Mouse (Mus musculus) urinary bladder, postnatal 25 days (tissue): ENCODE data around the gene Ttc23.

Source experiments
- DNase-seq: peaks from one replicate; pipeline ENCODE4 v3.0.0; 2022; ENCODE audit warnings: low spot score

The Ttc23 gene

DNA sequence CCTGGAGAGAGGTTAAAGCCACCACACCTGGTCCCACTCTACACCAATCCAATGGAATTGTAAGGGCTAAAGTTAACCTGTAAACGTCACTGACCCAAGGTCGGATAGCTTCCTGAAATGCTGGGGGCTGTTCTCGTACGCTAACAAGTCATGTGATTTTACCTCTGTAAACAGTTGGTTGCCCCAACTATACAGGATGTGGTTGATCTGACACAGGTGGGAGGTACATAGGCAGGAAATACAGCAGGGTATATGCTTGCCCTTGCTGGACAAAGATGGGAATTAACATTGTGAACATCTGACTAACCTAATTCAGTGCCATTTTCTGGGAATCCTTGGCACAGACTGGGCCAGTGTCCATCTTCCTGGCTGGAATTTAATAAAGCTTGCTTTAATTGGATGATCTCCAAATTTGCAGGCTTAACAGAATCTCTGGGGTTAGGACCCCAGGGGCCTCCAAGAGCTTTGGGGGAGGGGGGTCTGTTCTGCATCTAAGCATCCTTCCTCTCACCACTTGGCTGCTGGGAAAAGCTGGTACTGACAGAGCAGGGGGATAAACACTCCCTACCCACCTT is 100.6 kb downstream of the Ttc23 start:
- no peak for DNase-seq

DNA sequence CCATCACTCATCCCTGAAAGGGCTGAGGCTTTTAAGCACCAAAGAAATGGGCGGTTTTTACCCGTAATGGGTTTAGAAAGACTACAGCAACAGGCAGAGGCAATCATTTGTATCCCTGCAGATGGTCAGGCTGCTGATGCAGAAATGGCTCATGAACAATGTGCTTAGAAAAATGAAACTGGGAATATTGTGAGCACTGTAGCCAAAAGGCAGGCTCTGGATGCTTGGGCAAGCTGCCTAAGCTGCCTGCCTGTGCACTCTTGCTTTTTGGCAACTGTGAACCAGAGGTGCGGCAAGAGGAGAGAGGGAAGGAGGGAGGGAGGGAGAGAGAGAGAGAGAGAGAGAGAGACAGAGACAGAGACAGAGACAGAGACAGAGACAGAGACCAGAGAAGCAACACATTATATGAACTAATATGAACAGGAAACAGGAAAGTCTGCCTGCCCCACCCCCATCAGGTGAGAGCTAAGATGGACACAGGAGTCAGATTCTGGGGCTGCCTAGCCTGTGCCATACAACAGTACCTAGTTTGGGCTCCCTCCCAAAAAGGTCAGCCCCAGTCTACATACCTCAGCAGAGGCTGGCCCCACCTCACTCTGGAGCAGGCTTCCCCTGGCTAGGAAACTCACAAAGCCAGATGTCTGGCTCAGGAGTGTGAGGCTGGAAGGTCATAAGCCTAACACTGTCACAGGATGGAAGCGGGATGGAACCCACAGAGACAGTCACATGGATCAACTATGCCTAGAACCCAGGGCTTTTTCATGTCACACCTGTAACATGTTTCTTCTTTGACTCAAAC is 102.4 kb downstream of the Ttc23 start:
- no peak for DNase-seq

DNA sequence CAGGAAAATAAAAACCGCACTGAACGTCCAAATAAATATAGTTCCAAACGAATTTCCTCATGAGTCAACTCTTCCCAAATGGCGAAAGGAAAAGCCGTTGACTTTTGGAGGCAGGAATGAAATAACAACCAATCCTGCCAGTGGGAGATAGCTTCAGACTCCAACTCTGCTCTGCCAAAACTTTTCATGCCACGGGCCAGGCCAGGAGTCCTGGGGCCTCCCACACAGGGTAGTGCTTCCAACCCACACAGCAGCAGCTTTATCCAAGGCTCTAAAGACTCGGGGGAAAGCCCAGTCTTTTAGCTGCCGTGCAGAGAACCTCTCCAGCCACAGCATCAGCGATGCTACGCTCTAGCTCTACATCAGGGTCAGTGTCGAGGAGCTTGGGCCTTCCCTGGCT is 107.4 kb downstream of the Ttc23 start:
- peak; percentile 17 for DNase-seq

DNA sequence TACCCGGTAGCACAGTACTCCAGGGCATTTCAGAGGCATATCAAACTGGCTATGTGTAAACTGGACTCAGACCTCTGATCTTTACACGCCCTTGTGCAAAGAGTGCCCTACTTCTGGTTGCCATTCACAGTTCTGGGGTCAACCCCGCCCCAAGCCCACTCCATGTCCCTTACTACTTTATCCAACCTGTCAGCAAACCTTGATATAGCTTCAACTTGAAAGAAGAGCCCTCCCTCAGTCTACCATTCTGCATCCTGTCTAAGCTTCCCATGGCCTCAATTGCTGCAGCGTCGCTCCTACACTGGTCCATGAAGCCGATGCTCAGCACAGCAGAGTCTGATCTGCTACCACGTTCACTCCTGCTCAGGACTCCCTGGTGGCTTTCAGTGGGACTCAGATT is 108.2 kb downstream of the Ttc23 start:
- no peak for DNase-seq

DNA sequence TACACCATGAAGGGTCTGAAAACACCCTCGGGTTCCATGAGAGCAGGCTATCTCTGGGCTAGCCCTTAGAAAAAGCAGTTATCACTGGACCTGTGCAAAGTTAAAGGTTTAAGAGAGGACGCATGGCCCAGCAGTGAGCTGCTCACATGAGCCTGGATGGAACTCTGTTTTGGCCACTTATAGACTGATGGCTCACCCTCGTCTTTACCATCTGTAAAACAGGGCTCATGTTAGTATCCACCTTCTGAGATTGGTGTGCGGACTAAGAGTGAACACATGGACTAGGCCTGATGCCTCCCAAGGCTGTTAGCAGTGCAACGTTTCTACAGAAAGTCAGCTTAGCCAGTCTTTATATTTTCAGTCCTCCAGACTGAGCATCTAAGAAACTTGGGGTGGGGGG is 109.4 kb downstream of the Ttc23 start:
- DNase-seq: no peak

DNA sequence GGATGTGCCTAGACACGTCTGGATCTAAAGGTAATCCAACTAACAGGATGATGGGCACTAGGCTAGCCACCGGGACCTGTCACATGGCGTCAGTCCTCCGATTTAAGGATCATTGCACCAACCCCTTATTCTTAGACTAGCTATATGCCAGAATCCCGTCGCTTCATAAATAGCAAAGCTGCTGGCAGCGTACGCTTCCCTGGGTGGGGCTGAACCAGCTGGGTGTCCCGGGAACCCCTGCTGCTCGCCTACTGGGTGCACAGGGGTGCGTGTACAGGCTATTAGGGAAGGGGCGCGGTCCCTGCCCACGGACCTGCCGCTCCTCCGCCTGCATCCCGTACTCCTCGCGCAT is 111.3 kb downstream of the Ttc23 start:
- no peak for DNase-seq

DNA sequence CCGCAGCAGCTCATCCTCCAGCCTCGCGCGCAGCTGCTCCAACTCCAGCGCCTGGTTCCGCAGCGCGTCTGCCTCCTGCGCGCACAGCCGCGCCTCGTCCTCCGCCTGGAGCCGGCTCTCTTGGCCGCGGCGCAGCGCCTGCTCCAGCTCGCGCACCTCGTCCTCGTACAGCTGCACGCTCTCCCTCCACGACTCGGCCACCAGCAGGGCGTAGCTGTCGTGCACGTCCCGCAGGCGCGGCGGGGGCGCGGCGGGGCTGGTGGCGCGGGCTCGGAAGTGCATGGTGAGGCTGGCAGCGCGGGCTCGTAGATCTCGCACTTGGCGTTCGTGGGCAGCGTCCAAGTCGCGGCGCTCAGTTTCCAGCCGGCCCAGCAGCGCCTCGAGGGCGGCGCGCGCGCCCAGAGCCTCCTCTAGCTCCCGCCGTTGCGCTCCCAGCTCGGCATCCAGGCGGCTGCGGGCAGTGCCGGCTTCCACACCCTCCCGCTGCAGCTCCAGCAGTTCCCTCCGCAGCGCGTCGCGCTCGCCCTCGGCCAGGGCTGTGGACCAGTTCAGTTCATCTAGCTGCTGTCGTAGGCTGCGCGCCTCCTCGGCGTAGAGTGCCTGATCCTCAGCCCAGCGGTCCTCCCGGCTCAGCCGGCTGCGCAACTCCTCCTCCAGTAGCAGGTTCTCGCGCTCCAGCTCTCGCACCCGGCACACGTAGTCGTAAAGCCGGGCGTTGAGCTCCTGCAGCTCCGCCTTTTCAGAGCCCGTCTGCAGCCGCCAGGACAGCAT is 111.8 kb downstream of the Ttc23 start:
- DNase-seq: no peak

DNA sequence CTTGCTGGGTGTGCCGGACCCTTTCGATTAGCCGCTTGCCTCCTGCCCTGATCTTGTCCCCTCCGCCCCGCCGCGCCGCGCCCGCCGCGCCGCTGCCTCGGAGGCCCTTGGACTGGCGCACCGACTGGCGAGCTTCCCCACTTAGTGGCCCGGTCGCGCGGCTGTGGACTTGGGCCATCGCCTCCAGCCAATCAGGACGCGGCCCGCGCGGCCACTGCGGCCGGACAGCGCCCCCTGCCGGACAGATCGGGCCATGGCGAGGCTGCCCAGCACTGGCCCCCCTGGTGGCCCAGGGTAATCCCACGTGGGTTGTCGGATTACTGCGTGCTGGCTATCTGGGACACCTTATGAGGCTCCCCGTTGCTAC is 112.4 kb downstream of the Ttc23 start, which contains the start of gene Synm:
Gene Synm, minus strand, starts transcription at position 114 of the 367 bp plus-strand sequence.
- DNase-seq: peak; percentile 98

DNA sequence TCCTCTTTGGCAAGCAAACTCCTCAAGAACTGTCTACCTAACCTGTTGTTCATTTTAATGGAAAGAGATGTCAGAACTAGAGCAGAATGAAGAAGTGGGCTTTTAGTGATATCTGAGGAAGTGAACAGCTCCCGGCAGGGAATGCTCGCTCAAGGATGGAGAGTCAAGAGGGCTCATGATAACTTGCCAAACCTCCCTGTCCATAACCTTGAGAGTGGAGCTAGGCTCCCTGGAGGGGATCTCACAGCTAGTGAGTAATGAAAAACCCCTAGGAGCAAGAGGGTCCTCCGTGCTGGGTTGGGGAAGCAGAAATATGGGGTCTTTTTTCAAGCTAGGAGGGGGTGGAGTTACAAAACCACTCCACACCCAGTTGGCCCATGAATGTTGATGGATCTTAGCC is 116.4 kb downstream of the Ttc23 start:
- no peak for DNase-seq

DNA sequence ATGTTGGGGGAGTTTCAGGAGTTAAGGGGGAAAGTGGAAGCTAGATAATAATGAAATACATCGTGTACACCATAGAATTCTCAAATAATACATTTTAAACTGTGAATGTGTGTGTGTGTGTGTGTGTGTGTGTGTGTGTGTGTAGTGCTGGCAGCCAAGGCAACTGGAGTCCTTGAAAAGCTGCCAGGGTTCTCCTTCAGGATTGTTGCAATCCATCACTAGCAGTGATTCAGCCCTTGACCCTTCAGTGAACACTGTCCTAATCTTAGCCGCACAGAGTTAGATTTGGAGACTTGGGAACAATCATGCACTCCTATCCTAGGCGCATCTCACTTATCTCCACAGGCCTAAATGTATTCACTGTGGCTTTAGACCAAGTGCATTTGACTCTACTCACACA is 120.9 kb downstream of the Ttc23 start:
- no peak for DNase-seq

DNA sequence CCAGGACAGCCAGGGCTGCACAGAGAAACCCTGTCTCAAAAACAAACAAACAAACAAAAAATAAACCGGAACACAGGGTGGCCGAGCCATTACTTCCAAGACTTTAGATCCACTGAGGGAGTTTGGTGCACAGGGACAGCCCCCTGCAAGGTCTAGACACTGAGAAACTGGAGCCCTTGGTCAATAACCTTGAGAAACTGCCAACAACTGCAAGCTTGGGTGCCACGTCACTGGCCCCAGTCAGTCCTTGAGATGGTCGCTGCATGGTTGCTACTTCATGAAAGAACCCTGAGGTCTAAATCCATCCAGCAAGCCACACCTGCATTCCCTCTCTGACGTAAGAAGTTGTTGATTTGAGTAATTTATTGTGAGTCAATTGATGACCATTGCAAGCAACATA is 122.3 kb downstream of the Ttc23 start:
- DNase-seq: no peak

DNA sequence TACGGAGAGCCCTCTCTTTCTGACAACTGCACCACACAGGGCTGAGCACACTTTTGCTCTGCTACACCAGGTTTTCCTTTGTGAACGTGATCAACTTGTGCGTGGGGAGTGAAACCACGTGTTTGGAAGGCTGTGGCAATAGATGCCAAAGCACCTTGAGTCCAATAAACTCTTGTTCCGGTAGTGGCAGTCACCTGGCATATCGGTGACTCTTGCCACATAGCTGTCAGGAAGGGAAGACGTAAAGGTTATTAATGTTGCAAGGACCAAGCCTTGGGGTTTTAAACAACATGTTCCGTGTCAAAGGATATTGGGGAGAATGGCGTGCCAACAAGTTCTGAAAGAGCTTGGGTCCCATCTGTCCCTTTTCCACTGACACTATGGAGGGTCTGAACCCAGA is 125.0 kb downstream of the Ttc23 start:
- DNase-seq: no peak

DNA sequence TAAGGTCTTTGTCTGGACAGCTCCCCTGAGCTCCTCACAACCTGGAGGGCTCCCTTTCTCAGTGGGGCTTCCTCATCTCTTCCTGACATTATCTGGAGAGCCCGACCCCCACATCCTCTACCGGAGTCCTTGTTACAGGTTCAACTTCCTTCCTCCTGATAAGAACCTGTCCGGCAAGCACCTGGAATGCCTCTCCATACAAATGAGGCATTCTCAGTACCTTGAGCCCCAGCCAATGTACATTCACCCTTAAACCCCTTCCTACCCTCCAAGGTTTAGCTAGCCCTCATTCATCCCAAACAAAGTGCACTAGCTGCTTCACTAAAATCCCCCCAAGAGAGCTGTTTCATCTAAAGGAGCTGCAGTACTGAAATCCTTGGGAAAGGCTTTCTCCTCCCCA is 128.4 kb downstream of the Ttc23 start:
- no peak for DNase-seq

DNA sequence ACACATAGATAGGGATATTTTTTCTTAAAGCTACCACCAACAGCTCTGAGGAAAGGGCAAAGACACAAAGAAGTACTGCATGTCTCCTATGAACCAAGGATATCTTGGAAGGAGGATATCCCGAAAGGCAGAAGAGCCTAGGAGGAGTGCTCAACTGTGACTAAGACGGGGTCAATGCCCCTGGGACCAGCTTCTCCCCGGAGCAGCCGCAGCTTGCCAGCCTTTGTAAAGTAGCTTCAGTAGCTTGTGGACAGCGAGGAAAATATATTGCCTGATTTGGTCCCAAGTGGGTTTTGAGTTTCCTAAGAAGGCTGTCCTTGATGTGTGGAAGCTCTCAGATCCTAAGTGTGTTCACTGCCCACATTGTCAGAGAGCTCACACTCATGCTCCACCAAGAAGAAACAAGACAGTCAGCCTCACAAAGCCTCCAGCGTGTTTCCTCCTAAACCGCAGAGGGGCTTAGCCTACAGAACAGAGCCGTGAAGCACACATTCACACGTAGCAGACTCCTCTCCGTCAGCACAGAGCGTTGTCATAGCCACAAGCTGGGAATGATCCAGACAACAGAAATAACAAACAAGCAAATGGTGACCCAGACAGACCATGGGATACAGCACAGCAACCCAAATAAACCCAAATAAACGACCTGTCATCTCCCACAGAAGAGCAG is 129.6 kb downstream of the Ttc23 start:
- no peak for DNase-seq

DNA sequence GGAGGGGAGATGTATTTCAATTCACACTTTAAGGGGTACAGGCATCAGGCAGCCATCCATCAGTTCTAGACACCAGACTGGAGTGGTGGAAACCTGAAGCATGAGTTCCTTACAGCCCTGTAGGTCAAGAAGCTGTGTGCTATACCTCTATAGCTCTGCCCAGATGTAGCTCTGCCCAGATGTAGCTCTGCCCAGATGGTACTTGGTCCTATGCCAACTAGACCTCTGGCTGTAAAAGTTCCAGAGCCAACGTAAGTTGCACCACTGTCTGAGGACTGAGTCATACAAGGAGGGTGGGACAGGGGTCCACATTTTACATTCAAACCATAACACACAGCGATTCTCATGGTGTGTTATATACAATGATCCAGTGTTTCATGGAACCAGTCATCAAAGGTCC is 140.7 kb downstream of the Ttc23 start:
- no peak for DNase-seq

DNA sequence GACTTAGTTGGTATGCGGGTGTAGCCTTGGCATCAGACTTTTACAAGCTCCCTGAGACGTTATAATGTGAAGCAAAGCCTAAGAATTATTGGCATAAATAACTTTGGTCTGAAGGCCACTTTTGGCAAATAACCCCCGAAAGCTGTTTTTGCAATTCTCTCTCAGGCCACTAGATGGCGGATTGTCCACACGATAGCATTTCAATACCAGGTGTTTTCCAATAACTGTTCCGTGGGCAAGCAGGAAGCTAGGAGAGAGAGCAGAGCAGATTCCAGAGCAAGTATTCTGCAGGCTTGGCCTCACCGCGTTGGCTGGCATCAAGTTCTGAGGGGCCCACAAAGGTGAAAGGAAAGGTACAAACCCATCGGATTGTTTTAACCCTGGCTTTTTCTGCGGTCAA is 141.5 kb downstream of the Ttc23 start:
- DNase-seq: peak; percentile 60

DNA sequence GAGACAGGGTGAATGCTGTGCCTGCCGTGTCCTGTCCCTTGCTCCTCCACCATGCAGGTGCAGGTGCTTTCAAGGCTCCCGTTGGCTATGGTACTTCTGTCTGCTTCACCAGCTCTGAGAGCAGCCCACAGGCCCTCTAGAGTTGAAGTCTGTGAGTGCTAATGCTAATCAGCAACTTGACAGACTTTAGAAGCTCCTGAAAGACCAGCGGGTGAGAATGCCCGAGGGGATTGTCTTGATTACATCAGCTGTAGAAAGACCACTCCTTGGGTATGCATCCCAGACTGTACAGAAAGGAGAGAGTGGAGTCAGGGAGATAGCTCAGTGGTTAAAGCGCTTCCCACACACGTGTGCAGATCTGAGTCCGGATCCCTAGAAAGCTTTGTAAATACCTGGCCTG is 144.0 kb downstream of the Ttc23 start:
- no peak for DNase-seq

DNA sequence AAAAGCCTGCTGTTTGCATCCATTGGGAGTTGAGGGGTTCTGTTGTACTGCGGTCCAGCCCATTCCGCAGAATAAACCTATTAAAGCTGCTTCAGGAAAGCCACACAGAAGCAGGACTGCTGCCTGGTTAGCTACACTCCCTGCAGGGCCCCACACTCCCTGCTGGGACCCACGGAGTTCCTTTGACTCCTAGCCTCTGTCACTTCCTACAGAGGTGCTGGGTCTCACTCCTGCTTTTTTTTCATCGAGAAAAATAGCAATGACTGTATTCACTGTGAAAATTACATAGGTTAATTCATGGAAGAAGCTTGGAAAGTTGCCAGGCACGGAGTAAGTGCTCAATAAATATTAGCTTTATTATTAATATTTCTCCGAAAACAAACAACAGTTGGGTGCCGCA is 146.2 kb downstream of the Ttc23 start:
- no peak for DNase-seq

DNA sequence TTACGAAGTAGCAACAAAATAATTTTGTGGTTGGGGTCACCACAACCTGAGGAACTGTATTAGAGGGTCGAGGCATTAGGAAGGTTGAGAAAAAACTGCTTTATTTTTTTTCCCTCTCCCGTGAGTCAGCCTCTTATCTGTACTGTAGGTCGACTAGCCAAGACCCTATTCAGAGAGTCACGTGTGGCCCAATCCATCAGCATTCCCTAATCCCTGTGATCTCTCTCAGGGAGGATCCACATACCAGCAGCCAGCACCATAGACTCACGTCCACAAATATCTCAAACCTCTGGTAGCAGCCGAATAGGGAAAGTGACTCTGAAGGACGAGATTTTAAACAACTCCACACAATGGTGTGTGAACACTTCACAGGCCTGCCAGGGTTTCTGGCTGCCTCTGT is 149.9 kb downstream of the Ttc23 start:
- no peak for DNase-seq

DNA sequence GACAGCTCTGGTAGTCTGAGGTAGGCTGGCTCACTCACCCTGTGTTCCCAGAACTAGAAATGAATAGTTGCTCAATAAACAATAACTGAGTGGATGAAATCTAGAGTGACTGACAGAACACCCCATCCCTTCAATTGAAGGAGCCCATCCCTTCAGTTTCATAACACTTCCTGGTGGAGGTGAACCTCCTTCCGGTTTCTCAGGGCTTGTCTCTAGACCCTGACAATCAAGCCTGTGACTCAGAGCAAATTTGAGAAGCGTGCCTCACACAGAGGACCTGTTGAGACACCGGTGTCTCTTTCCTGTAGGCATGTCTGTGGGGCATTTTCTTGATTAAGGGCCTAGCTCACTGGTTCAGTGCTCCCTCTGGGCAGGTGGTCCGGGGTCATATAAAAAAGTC is 151.3 kb downstream of the Ttc23 start:
- DNase-seq: no peak

DNA sequence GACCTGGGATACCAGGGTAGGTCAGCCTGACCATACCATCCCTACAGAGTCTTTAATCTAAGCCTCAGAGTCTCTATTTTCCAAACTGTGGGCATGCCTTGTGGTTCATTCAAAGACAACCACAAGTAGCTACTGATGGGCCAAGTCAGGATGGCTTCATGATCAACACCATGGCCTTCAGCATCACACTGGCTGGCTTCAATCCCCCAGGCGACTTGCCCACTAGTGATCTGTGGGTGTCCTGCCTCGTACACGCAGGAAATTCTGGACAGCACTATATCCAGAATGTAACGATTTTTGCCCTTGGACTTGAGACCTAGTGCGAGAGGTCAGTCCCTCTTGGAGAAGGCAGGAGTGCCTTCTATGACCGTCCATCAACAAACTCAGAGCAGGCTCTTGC is 153.3 kb downstream of the Ttc23 start:
- DNase-seq: no peak

DNA sequence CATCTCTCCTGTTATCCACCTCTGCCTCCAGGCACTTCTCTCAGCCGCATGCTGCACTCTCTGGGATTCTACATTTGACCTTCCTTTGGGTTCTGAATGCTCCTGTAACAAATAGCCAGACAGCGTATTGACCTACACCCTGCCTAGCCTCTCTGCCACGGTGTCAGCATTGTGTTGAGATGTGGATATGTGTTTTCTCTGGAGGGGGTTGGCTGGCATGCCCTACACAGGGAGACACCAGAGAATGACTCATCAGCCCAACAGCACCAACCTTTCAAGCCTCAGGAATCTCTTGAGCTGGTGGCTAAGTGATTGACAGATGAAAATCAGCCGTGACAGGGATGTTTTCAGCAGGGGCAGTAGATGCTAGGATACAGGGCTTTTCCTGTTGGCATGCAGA is 153.8 kb downstream of the Ttc23 start:
- DNase-seq: no peak
